Mouse (Mus musculus): ENCODE data around the gene Tnfrsf25. TPM values are rescaled to one million over a fixed set of nuclear protein-coding genes. Genes with fewer than 3 reads are reported as not detected.

The Tnfrsf25 gene
- total and polyA plus RNA-seq, 3 experiments = 1.5 TPM; not detected in 2

DNA sequence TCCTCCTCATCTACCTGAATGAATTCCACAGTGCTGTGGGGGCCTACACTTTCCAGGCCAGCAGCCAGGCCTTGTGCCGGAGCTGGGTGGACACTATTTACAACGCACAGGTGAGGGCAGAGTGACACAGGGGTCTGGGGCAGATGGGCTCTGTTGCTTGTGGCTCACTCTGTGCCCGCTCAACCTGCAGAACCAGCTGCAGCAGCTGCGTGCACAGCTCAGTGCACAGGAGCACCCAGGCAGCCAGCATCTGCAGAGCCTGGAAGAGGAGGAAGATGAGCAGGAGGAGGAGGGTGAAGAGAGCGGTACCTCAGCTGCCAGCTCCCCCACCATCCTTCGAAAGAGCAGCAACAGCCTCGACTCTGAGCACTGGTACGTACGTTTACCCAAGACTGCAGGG lies 3.4 kb upstream of the Tnfrsf25 start:
- no peak for DNase-seq (ENCODE audit: extremely low read depth)
- Histone ChIP-seq H3K79me2 (replicated peaks; ENCODE audit: control insufficient read depth, extremely low read depth, insufficient read depth, poor library complexity, severe bottlenecking) (no peaks in the 10 kb centered on the region), H3K27me3 (replicated peaks) (peaks cover 76% of the 10 kb centered on the region), H3K9ac (ENCODE audit: insufficient read depth, low read depth) (no peak overlapping the region), H3K36me3 (replicated peaks in 1 of 2; ENCODE audit: control insufficient read depth in 1 of 2, insufficient read depth in 1 of 2, low read length in 1 of 2) (peaks cover 0 to 3% of the 10 kb centered on the region in 2 experiments), H3K4me1 (ENCODE audit: control insufficient read depth in 1 of 2, insufficient read depth in 2 of 2) (peaks cover 7 to 24% of the 10 kb centered on the region in 2 experiments), H3K4me2 (ENCODE audit: insufficient read depth, low read depth, poor library complexity, severe bottlenecking) (no peak overlapping the region), H3K27ac (ENCODE audit: insufficient read depth, low read depth) (no peak overlapping the region), H3K9me3 (replicated peaks; ENCODE audit: low read length) (peaks cover 8% of the 10 kb centered on the region), H3K4me3 (replicated peaks in 1 of 3; ENCODE audit: low read depth in 2 of 3, low read length in 2 of 3, poor library complexity in 1 of 3) (no peak overlapping the region)
- dilution Hi-C loops (cut with MboI; ENCODE audit: extremely low pct_ligation_motif_present, extremely low pct_unique_long_range_greater_than_20kb, low sequenced_read_pairs) (no loop called here), in situ Hi-C loops (cut with MboI; ENCODE audit: low pct_ligation_motif_present, low pct_unique_long_range_greater_than_20kb, low sequenced_read_pairs) (no loop called here)
- TF ChIP-seq MXI1 (IDR thresholded peaks at IDR 0.05; ENCODE audit: low read depth, low read length) (no peak), SMC3 (IDR thresholded peaks at IDR 0.05; ENCODE audit: low read depth, low read length) (no peak), MEF2A (IDR thresholded peaks at IDR 0.05; ENCODE audit: borderline replicate concordance, low read depth, low read length) (no peak), E2F4 (IDR thresholded peaks at IDR 0.05; ENCODE audit: insufficient replicate concordance, low read depth, low read length) (no peak), JUN (IDR thresholded peaks at IDR 0.05; ENCODE audit: insufficient read depth, low read depth, low read length) (no peak), ETS1 (conservative IDR thresholded peaks at IDR 0.05; ENCODE audit: low read depth, low read length) (no peak), JUND (conservative IDR thresholded peaks at IDR 0.05; ENCODE audit: low read depth, low read length) (no peak), KAT2A (IDR thresholded peaks at IDR 0.05; ENCODE audit: insufficient replicate concordance, low read length) (no peak), POLR2AphosphoS2 (IDR thresholded peaks at IDR 0.05; ENCODE audit: low read depth, low read length) (no peak), BHLHE40 (IDR thresholded peaks at IDR 0.05; ENCODE audit: low read depth, low read length) (no peak), ZC3H11A (IDR thresholded peaks at IDR 0.05; ENCODE audit: low read depth, low read length) (no peak), MYC (IDR thresholded peaks at IDR 0.05; ENCODE audit: low read depth, low read length) (no peak), IRF4 (IDR thresholded peaks at IDR 0.05; ENCODE audit: low read depth, low read length) (no peak), CHD2 (IDR thresholded peaks at IDR 0.05; ENCODE audit: low read length) (no peak)

DNA sequence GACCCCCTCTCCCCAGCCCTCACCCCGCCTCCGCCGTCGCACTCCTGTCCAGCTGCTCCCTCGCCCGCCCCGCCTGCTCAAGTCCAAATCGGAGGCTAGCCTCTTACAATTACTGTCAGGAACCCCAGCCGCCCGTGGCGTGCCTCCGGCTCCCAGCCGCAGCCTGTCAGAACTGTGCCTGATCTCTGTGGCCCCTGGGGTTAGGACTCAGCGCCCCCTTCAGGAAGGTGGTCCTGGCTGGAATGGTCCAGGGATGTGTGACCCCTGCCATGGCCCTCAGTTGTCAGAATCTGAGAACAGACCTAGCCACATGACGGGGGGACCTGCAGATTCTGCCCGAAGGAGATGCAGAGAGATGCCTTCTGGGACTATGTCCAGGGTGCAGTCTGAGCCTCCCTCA lies 1.7 kb upstream of the Tnfrsf25 start:
- H3K4me3 ChIP-seq (replicated peaks in 1 of 3; ENCODE audit: low read depth in 2 of 3, low read length in 2 of 3, poor library complexity in 1 of 3) = no peak overlapping the region
- no peak overlapping the region for H3K4me2 ChIP-seq (ENCODE audit: insufficient read depth, low read depth, poor library complexity, severe bottlenecking)
- TF ChIP-seq MAZ (IDR thresholded peaks at IDR 0.05; ENCODE audit: low read depth, low read length) = no peak
- TF ChIP-seq UBTF (IDR thresholded peaks at IDR 0.05; ENCODE audit: low read depth, low read length) = no peak
- TF ChIP-seq MXI1 (IDR thresholded peaks at IDR 0.05; ENCODE audit: low read depth, low read length) = no peak
- TF ChIP-seq NELFE (IDR thresholded peaks at IDR 0.05; ENCODE audit: low read depth, low read length) = no peak
- TF ChIP-seq JUND (conservative IDR thresholded peaks at IDR 0.05; ENCODE audit: low read depth, low read length) = no peak
- no peak for TF ChIP-seq ETS1 (conservative IDR thresholded peaks at IDR 0.05; ENCODE audit: low read depth, low read length)
- no peak for TF ChIP-seq CHD2 (IDR thresholded peaks at IDR 0.05; ENCODE audit: low read length)
- no peak for TF ChIP-seq ZKSCAN1 (IDR thresholded peaks at IDR 0.05; ENCODE audit: borderline replicate concordance, low read depth, low read length)
- no peak for TF ChIP-seq SMC3 (IDR thresholded peaks at IDR 0.05; ENCODE audit: low read depth, low read length)
- TF ChIP-seq ZNF384 (IDR thresholded peaks at IDR 0.05; ENCODE audit: low read depth, low read length) = no peak
- TF ChIP-seq BHLHE40 (IDR thresholded peaks at IDR 0.05; ENCODE audit: low read depth, low read length) = no peak
- TF ChIP-seq CTCF (conservative IDR thresholded peaks at IDR 0.05 in 1 of 2, IDR thresholded peaks at IDR 0.05 in 1 of 2; ENCODE audit: low read depth in 2 of 2, low read length in 2 of 2) = no peak
- no peak for TF ChIP-seq TCF12 (IDR thresholded peaks at IDR 0.05; ENCODE audit: low read depth, low read length)
- TF ChIP-seq POLR2A (IDR thresholded peaks at IDR 0.05; ENCODE audit: low read depth, low read length) = no peak
- no peak for TF ChIP-seq MYC (IDR thresholded peaks at IDR 0.05; ENCODE audit: low read depth, low read length)
- no peak for TF ChIP-seq GABPA (IDR thresholded peaks at IDR 0.05; ENCODE audit: insufficient replicate concordance, low read depth, low read length)
- H3K4me1 ChIP-seq (ENCODE audit: control insufficient read depth in 1 of 2, insufficient read depth in 2 of 2) = peaks cover 7 to 24% of the 10 kb centered on the region in 2 experiments
- no peaks in the 10 kb centered on the region for H3K79me2 ChIP-seq (replicated peaks; ENCODE audit: control insufficient read depth, extremely low read depth, insufficient read depth, poor library complexity, severe bottlenecking)
- H3K9me3 ChIP-seq (replicated peaks; ENCODE audit: low read length) = peaks cover 8% of the 10 kb centered on the region
- dilution Hi-C loops (cut with MboI; ENCODE audit: extremely low pct_ligation_motif_present, extremely low pct_unique_long_range_greater_than_20kb, low sequenced_read_pairs) = no loop called here
- peaks cover 85% of the 10 kb centered on the region for H3K27me3 ChIP-seq (replicated peaks)
- DNase-seq (ENCODE audit: extremely low read depth) = no peak
- H3K27ac ChIP-seq (ENCODE audit: insufficient read depth, low read depth) = no peak overlapping the region
- in situ Hi-C loops (cut with MboI; ENCODE audit: low pct_ligation_motif_present, low pct_unique_long_range_greater_than_20kb, low sequenced_read_pairs) = no loop called here
- H3K9ac ChIP-seq (ENCODE audit: insufficient read depth, low read depth) = no peak overlapping the region
- no peaks in the 10 kb centered on the region for H3K36me3 ChIP-seq (replicated peaks in 1 of 2; ENCODE audit: control insufficient read depth in 1 of 2, insufficient read depth in 1 of 2, low read length in 1 of 2)
